Mouse (Mus musculus): ENCODE measurements at regions not wholly inside any gene's neighbourhood (a gene's known extent, or its start where the extent isn't known, plus 50 kb on each side); places are given as distances from the start of the nearest gene placed in this dataset.

- DNase-seq (ENCODE audit: low spot score) = no peak
These were observed 143.1 kb upstream of the Mrps10 start for GRCm38 (mm10) chr17:47225306-47226269.

- DNase-seq (ENCODE audit: low spot score) = no peak
These were observed 147.5 kb upstream of the Mrps10 start for GRCm38 (mm10) chr17:47221068-47221796.

GRCm38 (mm10) chr17:47219846-47220245 lies 148.8 kb upstream of the Mrps10 start:
- no peak for DNase-seq (ENCODE audit: low spot score)

DNA sequence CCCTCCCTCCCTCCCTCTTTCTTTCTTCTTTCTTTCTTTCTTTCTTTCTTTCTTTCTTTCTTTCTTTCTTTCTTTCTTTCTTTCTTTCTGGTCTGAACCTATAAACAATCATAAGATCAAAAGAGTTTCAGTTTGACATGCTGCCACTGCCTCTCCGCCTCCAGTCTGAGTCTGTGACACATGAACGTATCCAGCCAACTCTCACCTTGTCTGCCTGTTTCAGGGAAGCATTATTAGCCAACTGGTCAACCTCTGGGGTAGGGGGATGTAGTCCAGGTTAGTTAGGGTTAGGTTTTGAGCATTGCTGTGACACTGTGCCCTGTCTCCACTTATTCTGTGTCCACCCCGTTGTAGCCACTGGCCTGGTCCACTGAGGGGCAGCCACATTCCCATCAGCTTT lies 152.2 kb upstream of the Mrps10 start:
- no peak for DNase-seq (ENCODE audit: low spot score)

DNA sequence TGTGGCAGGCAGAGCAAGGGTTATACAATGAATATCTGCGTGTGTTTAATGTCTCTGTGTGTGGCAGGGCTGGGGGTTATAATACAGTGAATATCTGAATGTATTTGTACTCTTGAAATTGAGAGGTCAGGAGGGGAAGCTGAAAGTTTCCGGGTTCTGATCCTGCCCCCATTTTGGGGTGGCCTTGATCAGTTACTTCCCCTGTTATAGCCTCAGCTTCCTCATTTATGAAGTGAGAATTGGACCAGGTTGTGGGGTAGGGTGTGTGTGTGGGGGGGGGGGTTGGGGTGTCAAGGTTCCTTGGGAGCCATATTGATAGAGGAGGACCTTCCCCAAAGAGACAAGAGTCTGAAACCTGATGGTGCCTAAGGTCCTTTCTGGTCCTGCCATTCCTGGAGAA lies 152.8 kb upstream of the Mrps10 start:
- no peak for DNase-seq (ENCODE audit: low spot score)

- DNase-seq (ENCODE audit: low spot score) = no peak
These were observed 154.6 kb upstream of the Mrps10 start for GRCm38 (mm10) chr17:47214111-47214510.

DNA sequence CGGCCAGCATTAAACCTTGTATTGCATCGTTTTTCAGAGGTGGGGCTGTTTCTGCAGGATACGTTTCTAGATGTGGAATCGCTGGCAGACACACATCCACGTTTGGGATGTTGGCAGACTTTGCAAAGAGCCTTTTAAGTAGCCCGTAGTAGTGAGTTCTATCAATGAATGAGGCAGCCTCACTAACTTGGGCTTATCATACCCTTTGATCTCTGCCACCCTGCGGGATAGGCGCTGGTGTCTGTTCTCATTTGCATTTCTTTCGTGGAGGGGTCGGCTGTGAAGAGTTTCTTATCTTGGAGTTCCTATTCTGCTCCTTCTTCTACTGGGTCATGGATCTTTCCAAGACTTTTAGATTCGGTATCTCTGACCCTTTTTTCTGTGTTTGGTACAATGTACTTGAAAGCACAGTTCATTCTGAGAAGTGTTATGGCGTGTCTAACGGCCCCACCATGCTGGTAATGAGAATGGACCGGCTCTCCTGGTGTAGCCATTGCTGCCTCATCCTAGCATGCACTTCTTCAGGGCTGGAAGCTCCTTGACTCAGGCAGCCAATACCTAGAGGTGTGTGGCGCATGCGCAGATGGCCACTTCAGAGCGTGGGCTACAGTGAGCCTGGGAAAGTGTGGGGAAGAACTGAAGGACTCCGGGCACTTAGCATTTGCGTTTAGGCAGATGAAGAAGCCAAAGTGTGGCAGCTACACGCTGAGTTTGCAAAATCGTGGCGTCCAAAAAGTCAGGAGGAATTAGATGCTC lies 158.1 kb upstream of the Mrps10 start:
- no peak for DNase-seq (ENCODE audit: low spot score)

DNA sequence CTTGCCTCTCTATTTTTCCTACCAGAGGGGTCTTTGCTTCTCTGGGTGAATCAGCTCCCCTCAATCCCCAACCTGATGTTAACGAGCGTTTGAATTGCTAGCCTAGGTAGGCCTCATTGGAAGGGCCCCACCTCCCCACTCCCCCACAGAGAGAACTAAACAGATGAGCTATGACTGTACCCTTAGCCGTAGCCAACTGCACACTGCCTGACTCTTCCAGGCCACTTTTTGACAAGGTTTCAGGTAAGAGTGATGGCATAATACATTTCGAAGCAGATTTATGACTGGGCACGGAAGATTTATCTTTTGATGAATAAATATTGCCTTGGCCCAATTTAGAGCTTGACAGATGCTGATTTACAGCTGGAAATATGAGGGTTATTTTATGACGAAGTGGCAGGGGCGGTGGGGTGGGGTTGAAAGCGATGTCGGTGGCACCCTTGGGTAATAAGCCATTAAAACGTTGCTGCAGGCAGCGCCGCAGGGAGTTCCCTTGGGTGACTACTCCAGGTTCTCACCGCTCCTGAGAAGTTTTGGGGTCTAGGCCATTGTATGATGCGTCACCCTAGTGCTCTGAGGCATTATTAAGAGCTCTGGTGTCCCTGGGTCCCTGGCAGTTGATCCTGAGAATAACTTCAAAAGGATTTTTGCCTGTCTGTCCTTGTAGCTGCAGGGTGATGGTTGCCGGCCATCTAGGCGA lies 159.7 kb upstream of the Mrps10 start:
- no peak for DNase-seq (ENCODE audit: low spot score)

DNA sequence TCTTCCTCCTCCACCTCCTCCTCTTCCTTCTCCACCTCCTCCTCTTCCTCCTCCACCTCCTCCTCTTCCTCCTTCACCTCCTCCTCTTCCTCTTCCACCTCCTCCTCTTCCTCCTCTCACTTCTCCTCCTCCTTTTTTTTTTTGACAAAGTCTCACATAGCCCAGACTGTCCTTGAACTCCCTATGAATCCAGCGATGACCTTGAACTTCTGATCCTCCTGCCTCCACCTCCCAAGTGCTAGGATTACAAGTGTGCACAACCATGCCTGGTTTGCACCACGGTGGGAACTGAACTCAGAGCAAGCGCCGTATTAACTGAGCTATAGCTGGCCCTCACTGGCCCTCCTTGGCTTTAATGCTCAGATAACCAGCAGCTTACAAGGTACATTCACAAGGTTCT lies 161.2 kb upstream of the Mrps10 start:
- no peak for DNase-seq (ENCODE audit: low spot score)

DNA sequence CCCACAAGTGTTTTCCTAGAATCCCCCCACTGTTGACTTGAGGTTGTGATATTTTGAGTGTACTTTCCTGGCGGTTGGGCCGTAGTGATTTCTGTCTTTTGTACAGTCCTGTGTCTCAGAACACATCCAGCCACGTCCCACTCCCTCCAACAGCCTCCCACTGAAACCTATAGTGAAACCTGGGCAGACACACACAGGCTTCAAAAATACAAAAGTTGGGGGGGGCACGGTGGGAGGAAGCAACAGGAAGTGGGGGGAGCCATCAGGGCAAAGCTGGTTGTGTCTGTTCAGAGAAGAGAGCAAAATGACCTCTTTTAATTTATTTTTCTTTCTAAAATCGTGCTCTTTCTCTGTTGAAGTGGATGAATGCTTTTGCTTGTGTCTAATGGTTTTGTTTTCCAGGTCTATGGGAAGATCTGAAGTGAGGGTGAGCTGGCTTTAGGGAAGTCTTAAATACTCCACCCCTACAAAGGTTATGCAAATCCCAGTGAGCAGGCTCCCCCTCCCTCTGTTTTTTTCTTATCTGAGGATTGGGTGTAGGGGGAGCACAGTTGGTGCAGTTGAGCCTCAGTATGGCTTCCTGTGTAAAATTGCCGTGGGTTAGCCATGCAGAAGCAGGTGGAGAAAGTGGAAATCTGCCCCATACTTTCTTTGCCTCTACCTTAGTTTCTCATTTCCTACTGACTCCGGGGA lies 164.1 kb upstream of the Mrps10 start:
- DNase-seq (ENCODE audit: low spot score) = no peak

- no peak for DNase-seq (ENCODE audit: low spot score)
These were observed 169.5 kb upstream of the Mrps10 start for GRCm38 (mm10) chr17:47199206-47199605.

- no peak for DNase-seq (ENCODE audit: low spot score)
These were observed 170.7 kb upstream of the Mrps10 start for GRCm38 (mm10) chr17:47197957-47198356.

- DNase-seq (ENCODE audit: low spot score) = no peak
These were observed 171.7 kb upstream of the Mrps10 start for GRCm38 (mm10) chr17:47196992-47197391.

GRCm38 (mm10) chr17:47195981-47196380 lies 172.7 kb upstream of the Mrps10 start:
- no peak for DNase-seq (ENCODE audit: low spot score)

GRCm38 (mm10) chr17:47194463-47195012 lies 174.1 kb upstream of the Mrps10 start:
- DNase-seq (ENCODE audit: low spot score) = no peak

- no peak for DNase-seq (ENCODE audit: low spot score)
These were observed 177.3 kb upstream of the Mrps10 start for GRCm38 (mm10) chr17:47191416-47191815.

DNA sequence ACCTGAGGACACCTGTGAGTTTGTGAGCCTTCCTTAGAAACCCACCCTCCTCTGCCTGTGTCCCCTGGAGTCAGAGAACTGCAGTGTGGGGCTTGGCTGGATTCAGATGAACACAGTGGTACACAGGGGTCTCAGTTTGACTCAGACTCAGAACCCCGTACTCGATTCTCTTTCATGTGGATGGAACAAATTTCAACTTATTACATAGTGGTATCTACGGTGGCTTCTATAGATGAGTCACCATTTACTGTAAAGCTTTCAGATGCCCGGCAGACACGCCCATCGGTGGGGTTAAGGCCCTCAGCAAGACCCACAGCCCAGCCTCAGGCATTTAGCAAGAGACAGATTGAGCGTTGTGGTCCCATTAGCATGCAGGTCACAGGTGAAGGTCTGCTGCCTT lies 178.9 kb upstream of the Mrps10 start:
- no peak for DNase-seq (ENCODE audit: low spot score)

DNA sequence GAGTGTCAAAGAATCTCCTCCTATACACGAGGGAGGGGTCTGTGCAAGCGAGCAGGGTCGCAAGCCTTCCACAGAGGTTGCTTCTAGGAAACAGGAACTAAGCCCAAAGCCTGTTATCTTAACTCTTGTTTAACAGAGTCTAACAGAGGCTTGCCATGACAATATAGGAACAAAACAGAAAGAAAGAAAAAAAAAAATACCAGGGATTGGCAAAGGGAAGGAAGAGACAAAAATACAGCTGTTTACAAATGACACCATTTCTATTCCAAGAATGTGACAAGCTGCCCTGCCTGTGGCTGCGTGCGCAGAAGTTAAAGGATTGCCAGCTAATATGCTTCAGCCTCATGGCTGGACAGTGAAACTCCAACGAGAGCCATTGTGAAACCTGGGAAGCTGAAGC lies 173.8 kb upstream of the Ubr2 start:
- DNase-seq (ENCODE audit: low spot score) = no peak

- no peak for DNase-seq (ENCODE audit: low spot score)
These were observed 171.8 kb upstream of the Ubr2 start for GRCm38 (mm10) chr17:47182118-47182517.

- DNase-seq (ENCODE audit: low spot score) = no peak
These were observed 169.1 kb upstream of the Ubr2 start for GRCm38 (mm10) chr17:47179410-47179809.

- DNase-seq (ENCODE audit: low spot score) = no peak
These were observed 168.3 kb upstream of the Ubr2 start for GRCm38 (mm10) chr17:47178705-47179104.
